Mouse (Mus musculus) heart, postnatal 0 days (tissue): ENCODE measurements around the gene Atg7.

Experiments used
- CTCF ChIP-seq: IDR thresholded peaks from 2 replicates; pipeline ENCODE4 v1.5.1; 2016; ENCODE audit warnings: antibody characterized with exemption, control low read depth, low read depth
- EP300 ChIP-seq: IDR thresholded peaks from 2 replicates; pipeline ENCODE4 v1.6.1; 2016; ENCODE audit warnings: antibody characterized with exemption, low read depth

- TF ChIP-seq CTCF (no peak), EP300 (no peak)
Measured at GRCm38 (mm10) chr6:114690661-114691060, 47.8 kb downstream of the Atg7 start.
